Mouse (Mus musculus): ENCODE measurements around the gene Robo2. TPM values are rescaled to one million over a fixed set of nuclear protein-coding genes. Genes with fewer than 3 reads are reported as not detected.

The Robo2 gene
- total and polyA plus RNA-seq, 3 experiments, result not detected

- H3K36me3 ChIP-seq (ENCODE audit: control insufficient read depth in 1 of 2, insufficient read depth in 2 of 2, low read length in 2 of 2), result no peaks in the 10 kb centered on the region
- no peaks in the 10 kb centered on the region for H3K9me3 ChIP-seq (replicated peaks; ENCODE audit: insufficient read depth, low read length)
- no peak for TF ChIP-seq GATA1 (IDR thresholded peaks at IDR 0.05; ENCODE audit: low read depth, low read length)
- no peak for TF ChIP-seq EP300 (IDR thresholded peaks at IDR 0.05; ENCODE audit: low read depth in 1 of 2, low read length in 2 of 2)
- TF ChIP-seq BHLHE40 (IDR thresholded peaks at IDR 0.05; ENCODE audit: borderline replicate concordance, low read depth, low read length), result no peak
- H3K27me3 ChIP-seq (ENCODE audit: control insufficient read depth in 1 of 2, insufficient read depth in 2 of 2, low read length in 2 of 2), result no peaks in the 10 kb centered on the region
- H3K27ac ChIP-seq (ENCODE audit: control insufficient read depth, low read depth, low read length), result no peak overlapping the region
- no peaks in the 10 kb centered on the region for H3K79me2 ChIP-seq (ENCODE audit: control insufficient read depth, insufficient read depth, low read length, poor library complexity)
- H3K4me3 ChIP-seq (ENCODE audit: control insufficient read depth in 1 of 2, insufficient read depth in 1 of 2, low read depth in 2 of 2, low read length in 2 of 2), result no peak overlapping the region
- DNase-seq (ENCODE audit: low read depth, low spot score), result no peak
- H3K4me1 ChIP-seq (ENCODE audit: control insufficient read depth in 1 of 2, insufficient read depth in 2 of 2, low read length in 2 of 2), result no peaks in the 10 kb centered on the region
- no peak overlapping the region for H3K9ac ChIP-seq (ENCODE audit: control insufficient read depth, low read depth, low read length, poor library complexity, severe bottlenecking)
Measured at GRCm38 (mm10) chr16:73964366-73964926, 447.2 kb downstream of the Robo2 start.

GRCm38 (mm10) chr16:73959479-73959970 lies 452.1 kb downstream of the Robo2 start:
- no peaks in the 10 kb centered on the region for H3K4me1 ChIP-seq (ENCODE audit: control insufficient read depth in 1 of 2, insufficient read depth in 2 of 2, low read length in 2 of 2)
- TF ChIP-seq USF2 (IDR thresholded peaks at IDR 0.05; ENCODE audit: borderline replicate concordance in 1 of 2, insufficient read depth in 1 of 2, low read depth in 1 of 2, low read length in 2 of 2) (no peak), MAX (IDR thresholded peaks at IDR 0.05; ENCODE audit: low read length) (no peak), TBP (IDR thresholded peaks at IDR 0.05; ENCODE audit: low read depth, low read length) (no peak), BHLHE40 (IDR thresholded peaks at IDR 0.05; ENCODE audit: borderline replicate concordance, low read depth, low read length) (no peak), CHD2 (IDR thresholded peaks at IDR 0.05; ENCODE audit: low read length) (no peak), ETS1 (IDR thresholded peaks at IDR 0.05; ENCODE audit: low read depth, low read length) (no peak), KAT2A (conservative IDR thresholded peaks at IDR 0.05; ENCODE audit: low read depth, low read length) (no peak), RCOR1 (IDR thresholded peaks at IDR 0.05; ENCODE audit: low read depth, low read length) (no peak), POLR2AphosphoS2 (IDR thresholded peaks at IDR 0.05; ENCODE audit: low read length) (no peak), NRF1 (IDR thresholded peaks at IDR 0.05; ENCODE audit: insufficient read depth, low read depth, low read length, poor library complexity, severe bottlenecking) (no peak), MYB (IDR thresholded peaks at IDR 0.05; ENCODE audit: low read depth, low read length) (no peak), HCFC1 (IDR thresholded peaks at IDR 0.05; ENCODE audit: low read depth, low read length) (no peak), TAL1 (IDR thresholded peaks at IDR 0.05; ENCODE audit: low read length) (no peak), EP300 (IDR thresholded peaks at IDR 0.05; ENCODE audit: low read depth in 1 of 2, low read length in 2 of 2) (no peak), ELF1 (IDR thresholded peaks at IDR 0.05; ENCODE audit: low read depth, low read length) (no peak), POLR2AphosphoS5 (IDR thresholded peaks at IDR 0.05; ENCODE audit: borderline replicate concordance, low read depth, low read length) (no peak), NELFE (IDR thresholded peaks at IDR 0.05; ENCODE audit: low read depth, low read length) (no peak), UBTF (IDR thresholded peaks at IDR 0.05; ENCODE audit: borderline replicate concordance, insufficient read depth, low read depth, low read length) (no peak), TCF12 (IDR thresholded peaks at IDR 0.05; ENCODE audit: low read depth, low read length) (no peak), CTCF (IDR thresholded peaks at IDR 0.05 in 2 of 3, conservative IDR thresholded peaks at IDR 0.05 in 1 of 3; ENCODE audit: control insufficient read depth in 1 of 3, insufficient read depth in 1 of 3, low read depth in 2 of 3, low read length in 3 of 3, poor library complexity in 1 of 3, severe bottlenecking in 1 of 3) (no peak)
- H3K79me2 ChIP-seq (ENCODE audit: control insufficient read depth, insufficient read depth, low read length, poor library complexity), result no peaks in the 10 kb centered on the region
- no peaks in the 10 kb centered on the region for H3K9me3 ChIP-seq (replicated peaks; ENCODE audit: insufficient read depth, low read length)
- no peaks in the 10 kb centered on the region for H3K27me3 ChIP-seq (ENCODE audit: control insufficient read depth in 1 of 2, insufficient read depth in 2 of 2, low read length in 2 of 2)
- DNase-seq (ENCODE audit: low read depth, low spot score), result no peak
- H3K36me3 ChIP-seq (ENCODE audit: control insufficient read depth in 1 of 2, insufficient read depth in 2 of 2, low read length in 2 of 2), result no peaks in the 10 kb centered on the region
- H3K27ac ChIP-seq (ENCODE audit: control insufficient read depth, low read depth, low read length), result no peak overlapping the region
- H3K9ac ChIP-seq (ENCODE audit: control insufficient read depth, low read depth, low read length, poor library complexity, severe bottlenecking), result no peak overlapping the region
- no peak overlapping the region for H3K4me3 ChIP-seq (ENCODE audit: control insufficient read depth in 1 of 2, insufficient read depth in 1 of 2, low read depth in 2 of 2, low read length in 2 of 2)

Data from MEL (cell line).